Mouse (Mus musculus): ENCODE measurements around the gene Hemgn. TPM values are rescaled to one million over a fixed set of nuclear protein-coding genes. Genes with fewer than 3 reads are reported as not detected.

Gene Hemgn
- polyA plus RNA-seq, 1 experiment from 2014 or later = 1.1 TPM

DNA sequence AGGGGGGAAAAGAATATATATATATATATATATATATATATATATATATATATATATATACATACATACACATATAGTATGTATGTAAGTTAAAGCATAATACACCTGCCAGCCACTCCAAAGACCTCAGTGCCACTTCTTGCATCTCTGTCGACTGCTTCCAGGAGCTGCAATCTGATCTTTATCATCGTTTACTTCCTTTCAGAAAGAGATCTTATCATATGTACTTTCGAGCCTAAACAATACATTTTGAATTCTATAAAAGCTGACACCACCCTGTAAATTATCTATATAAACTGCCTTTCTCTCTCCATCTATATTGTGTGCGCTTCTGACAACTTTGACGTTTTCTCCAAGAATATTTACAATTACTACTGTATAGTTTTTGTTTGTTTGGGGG, 24.8 kb downstream of the Hemgn start:
- H3K9ac ChIP-seq = peak overlapping the region; percentile 87; the same call in 1 of the 2 replicates
- ATAC-seq (replicated peaks; ENCODE audit: insufficient number of reproducible peaks, insufficient read depth, low FRiP score, low read depth) = no peak

DNA sequence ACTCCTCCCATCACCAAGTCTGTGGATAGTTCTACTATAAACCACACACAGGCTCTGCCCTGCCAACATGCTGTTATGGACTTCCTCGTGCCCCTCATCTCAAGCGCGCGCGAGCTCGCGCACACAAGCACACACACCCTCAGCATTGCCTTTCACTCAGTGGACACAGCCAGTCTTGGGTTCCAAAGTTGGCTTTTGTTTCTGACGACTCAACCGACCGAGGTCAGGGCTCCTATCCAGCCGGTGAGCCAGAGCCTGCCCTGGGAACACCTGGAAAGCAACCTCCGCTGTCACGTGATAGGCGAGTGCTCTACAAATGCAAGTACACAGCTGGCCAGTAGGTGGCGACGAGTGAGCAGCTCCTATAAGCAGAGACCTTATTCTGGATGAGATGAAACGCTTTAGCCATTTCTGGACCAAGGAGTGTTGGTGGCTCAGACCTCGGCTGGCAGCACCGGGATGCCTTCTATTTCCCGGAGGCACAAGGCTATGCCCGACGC, 38.4 kb downstream of the Hemgn start:
- Histone ChIP-seq H3K9ac (no peak overlapping the region), H3K36me3 (peaks cover 29% of the 10 kb centered on the region), H3K4me2 (peak overlapping the region; percentile 72), H3K27me3 (no peaks in the 10 kb centered on the region), H3K27ac (no peak overlapping the region), H3K4me3 (peak overlapping the region; percentile 44), H3K4me1 (replicated peaks) (peaks cover 16% of the 10 kb centered on the region), H3K9me3 (replicated peaks) (no peaks in the 10 kb centered on the region)
- ATAC-seq (replicated peaks; ENCODE audit: insufficient number of reproducible peaks, insufficient read depth, low FRiP score, low read depth) = peak; percentile 40; the same call in 1 of the 2 replicates
- 16% methylated on average over 22 of the region's 22 CpGs for WGBS

More for the DNA sequence above, 24.8 kb downstream of the Hemgn start:
- Histone ChIP-seq H3K4me3 (peak overlapping the region; percentile 74), H3K4me2 (peak overlapping the region; percentile 70), H3K36me3 (peaks cover 21% of the 10 kb centered on the region; the same call in 1 of the 2 replicates), H3K27ac (peak overlapping the region; percentile 95), H3K27me3 (no peaks in the 10 kb centered on the region), H3K4me1 (replicated peaks) (peaks cover 6% of the 10 kb centered on the region; the same call in 1 of the 2 replicates), H3K9me3 (replicated peaks) (no peaks in the 10 kb centered on the region)
- 23% methylated on average over 5 of the region's 5 CpGs for WGBS

DNA sequence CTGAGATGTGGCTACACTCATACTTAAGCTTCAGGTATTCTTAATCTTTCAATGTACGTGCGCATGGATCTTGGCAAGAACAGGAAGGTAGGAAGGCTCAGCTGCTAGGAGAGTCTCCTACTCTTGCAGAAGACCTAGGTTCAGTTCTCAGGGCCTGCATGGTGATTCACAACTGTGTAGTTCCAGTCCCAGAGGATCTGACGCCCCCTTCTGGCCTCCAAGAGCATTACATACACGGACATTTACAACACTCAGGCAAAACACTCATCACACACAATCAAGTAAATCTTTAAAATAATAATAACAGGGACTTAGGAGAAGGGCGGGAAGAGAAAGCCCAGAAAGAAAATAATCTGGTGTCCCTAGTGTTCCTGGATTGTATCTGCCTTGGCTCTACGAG, 38.9 kb downstream of the Hemgn start:
- Histone ChIP-seq H3K27me3 (no peaks in the 10 kb centered on the region), H3K36me3 (peaks cover 25% of the 10 kb centered on the region), H3K4me3 (peak overlapping the region; percentile 44), H3K4me1 (replicated peaks) (peaks cover 16% of the 10 kb centered on the region), H3K4me2 (peak overlapping the region; percentile 72), H3K27ac (no peak overlapping the region), H3K9ac (no peak overlapping the region), H3K9me3 (replicated peaks) (no peaks in the 10 kb centered on the region)
- no peak for ATAC-seq (replicated peaks; ENCODE audit: insufficient number of reproducible peaks, insufficient read depth, low FRiP score, low read depth)
- WGBS = 57% methylated on average over 6 of the region's 6 CpGs

DNA sequence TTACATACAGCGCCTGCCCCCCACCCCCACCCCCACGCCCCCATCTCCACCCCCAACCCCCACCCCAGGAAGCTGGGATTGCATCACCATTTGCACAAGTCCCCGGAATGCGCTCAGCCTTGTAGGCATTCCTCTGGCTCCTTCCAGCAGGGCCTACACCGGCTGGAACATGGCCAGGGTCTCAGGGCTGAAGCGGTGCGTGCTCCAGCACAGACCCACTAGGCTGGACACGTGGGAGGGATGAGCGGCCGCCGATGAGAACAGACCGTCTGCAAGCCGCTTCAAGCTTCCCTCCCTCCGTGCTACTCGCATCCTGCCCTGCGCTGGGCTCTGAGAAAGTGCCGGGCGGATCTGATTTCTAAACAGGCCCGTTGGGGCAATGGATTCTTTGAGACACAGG, 42.3 kb downstream of the Hemgn start:
- H3K4me3 ChIP-seq = peak overlapping the region; percentile 30
- no peak overlapping the region for H3K27ac ChIP-seq
- ATAC-seq (replicated peaks; ENCODE audit: insufficient number of reproducible peaks, insufficient read depth, low FRiP score, low read depth) = peak; percentile 86
- peaks cover 18% of the 10 kb centered on the region for H3K4me1 ChIP-seq (replicated peaks)
- H3K36me3 ChIP-seq = 0 out of 2 replicates have a peak, but pooled peaks cover under 1% of the 10 kb centered on the region
- WGBS = 2% methylated on average over 17 of the region's 19 CpGs
- peaks cover 17% of the 10 kb centered on the region for H3K27me3 ChIP-seq
- H3K4me2 ChIP-seq = peak overlapping the region; percentile 62
- no peaks in the 10 kb centered on the region for H3K9me3 ChIP-seq (replicated peaks)
- H3K9ac ChIP-seq = no peak overlapping the region

DNA sequence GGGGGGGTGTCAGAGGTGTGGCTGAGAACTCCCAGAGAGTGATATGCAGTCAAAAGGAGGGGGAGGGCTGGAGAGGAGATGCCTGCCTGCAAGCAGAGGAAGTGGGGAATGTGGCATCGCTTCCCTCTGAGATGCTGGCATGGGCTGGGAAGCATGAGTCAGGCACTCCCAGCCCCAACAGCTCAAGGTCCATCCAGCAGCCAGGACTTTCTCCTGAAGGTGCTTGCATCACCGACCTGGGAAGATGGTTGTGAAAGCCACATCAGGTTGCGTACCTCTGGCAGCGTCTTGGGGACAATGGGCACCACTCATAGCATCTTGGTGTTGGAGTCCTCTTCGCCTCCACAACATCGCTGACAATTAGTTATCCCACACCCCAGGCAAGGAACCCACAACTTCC, 42.9 kb downstream of the Hemgn start:
- no peak for ATAC-seq (replicated peaks; ENCODE audit: insufficient number of reproducible peaks, insufficient read depth, low FRiP score, low read depth)
- Histone ChIP-seq H3K4me3 (no peak overlapping the region), H3K27me3 (peaks cover 22% of the 10 kb centered on the region), H3K9ac (no peak overlapping the region), H3K4me2 (no peak overlapping the region), H3K4me1 (replicated peaks) (peaks cover 18% of the 10 kb centered on the region), H3K36me3 (no peaks in the 10 kb centered on the region), H3K9me3 (replicated peaks) (no peaks in the 10 kb centered on the region), H3K27ac (no peak overlapping the region)
- 30% methylated on average over 6 of the region's 6 CpGs for WGBS

DNA sequence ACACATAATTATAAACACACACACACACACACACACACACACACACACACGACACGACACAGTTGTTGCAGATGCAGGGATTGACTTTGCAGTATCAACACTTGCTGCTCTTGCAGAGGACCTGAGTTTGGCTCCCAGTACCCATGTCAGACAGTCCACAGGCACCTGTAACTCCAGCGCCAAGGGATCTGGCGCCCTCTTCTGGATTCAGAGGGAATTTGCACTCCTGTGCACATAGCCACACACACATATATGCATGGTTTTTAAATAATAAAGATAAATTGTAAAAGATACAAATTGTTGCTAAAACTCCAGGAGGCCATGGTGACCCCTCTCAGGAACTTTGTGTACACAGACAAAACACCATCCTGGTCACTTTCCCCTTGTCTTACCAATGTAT, 44.2 kb downstream of the Hemgn start:
- ATAC-seq (replicated peaks; ENCODE audit: insufficient number of reproducible peaks, insufficient read depth, low FRiP score, low read depth) = no peak
- Histone ChIP-seq H3K36me3 (no peaks in the 10 kb centered on the region), H3K4me1 (replicated peaks) (peaks cover 10% of the 10 kb centered on the region), H3K27me3 (peaks cover 22% of the 10 kb centered on the region), H3K9ac (no peak overlapping the region), H3K9me3 (replicated peaks) (no peaks in the 10 kb centered on the region), H3K27ac (no peak overlapping the region), H3K4me3 (no peak overlapping the region), H3K4me2 (no peak overlapping the region)
- 58% methylated on average over 4 of the region's 4 CpGs for WGBS

DNA sequence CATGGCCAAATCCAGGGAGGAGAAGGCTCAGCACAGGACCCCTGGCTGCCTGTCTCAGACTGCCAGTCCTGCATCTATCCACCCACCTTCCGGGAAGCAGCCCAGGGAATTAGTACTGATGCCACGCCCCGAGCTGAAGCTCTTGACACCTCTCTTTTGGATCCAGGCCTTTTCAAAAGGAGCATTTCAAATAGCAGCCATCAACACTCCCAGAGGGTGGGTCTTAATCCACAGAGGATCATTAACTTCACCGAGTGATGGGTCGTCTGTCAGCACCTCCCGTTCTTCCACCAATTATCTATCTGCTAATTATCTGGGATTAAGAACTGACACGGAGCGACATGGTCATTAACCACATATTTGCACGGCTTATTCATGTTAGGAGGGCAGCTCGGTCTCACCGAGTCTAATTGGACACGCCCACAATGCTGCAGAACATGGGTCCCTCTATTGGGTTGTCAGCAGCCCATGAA, 45.8 kb downstream of the Hemgn start:
- Histone ChIP-seq H3K9me3 (replicated peaks) (no peaks in the 10 kb centered on the region), H3K4me3 (no peak overlapping the region), H3K27me3 (peaks cover 22% of the 10 kb centered on the region), H3K27ac (no peak overlapping the region), H3K36me3 (no peaks in the 10 kb centered on the region), H3K9ac (no peak overlapping the region), H3K4me1 (replicated peaks) (peaks cover 10% of the 10 kb centered on the region), H3K4me2 (no peak overlapping the region)
- ATAC-seq (replicated peaks; ENCODE audit: insufficient number of reproducible peaks, insufficient read depth, low FRiP score, low read depth) = no peak
- WGBS = 9% methylated on average over 12 of the region's 12 CpGs

DNA sequence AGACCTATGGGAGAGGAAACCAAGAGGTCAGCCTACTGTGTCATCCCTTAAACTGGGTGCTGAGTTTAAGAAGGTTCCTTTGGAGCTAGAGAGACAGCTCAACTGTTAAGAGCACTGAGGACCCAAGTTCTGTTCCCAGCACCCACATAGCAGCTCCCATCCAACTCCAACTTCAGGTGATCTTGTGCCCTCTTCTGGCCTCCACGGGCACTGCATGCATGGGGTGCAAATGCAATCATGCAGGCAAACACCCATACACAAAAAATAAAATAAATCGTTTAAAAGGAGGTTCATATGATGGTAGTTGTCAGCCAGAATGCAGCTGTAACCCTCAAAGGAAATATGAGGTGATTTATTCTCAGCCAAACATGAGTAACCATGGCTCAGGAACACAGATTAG, 48.9 kb downstream of the Hemgn start:
- Histone ChIP-seq H3K27ac (no peak overlapping the region), H3K27me3 (peaks cover 25% of the 10 kb centered on the region), H3K4me1 (replicated peaks) (0 out of 2 replicates have a peak, but pooled peaks cover 4% of the 10 kb centered on the region), H3K4me3 (no peak overlapping the region), H3K36me3 (no peaks in the 10 kb centered on the region), H3K9me3 (replicated peaks) (no peaks in the 10 kb centered on the region), H3K9ac (no peak overlapping the region), H3K4me2 (no peak overlapping the region)
- WGBS = 69% methylated on average over 2 of the region's 2 CpGs
- no peak for ATAC-seq (replicated peaks; ENCODE audit: insufficient number of reproducible peaks, insufficient read depth, low FRiP score, low read depth)

DNA sequence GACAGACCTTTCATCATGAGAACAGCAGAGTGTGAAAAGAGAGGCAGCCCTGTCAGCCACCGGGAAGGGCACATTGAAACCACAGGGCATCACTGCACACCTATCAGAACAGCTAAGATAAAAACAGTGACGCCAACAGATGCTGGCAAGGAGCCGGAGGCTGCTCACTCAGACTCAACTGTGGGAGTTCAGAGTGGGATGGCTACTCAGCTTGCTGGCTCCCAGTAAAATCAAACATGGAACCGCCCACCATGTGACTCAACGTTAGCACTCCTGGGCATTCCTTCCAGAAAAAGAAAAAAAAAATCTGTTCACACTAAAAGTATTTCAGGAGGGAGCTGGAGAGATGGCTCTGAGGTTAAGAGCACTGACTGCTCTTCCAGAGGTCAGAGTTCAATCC, 52.0 kb downstream of the Hemgn start:
- H3K4me3 ChIP-seq = no peak overlapping the region
- ATAC-seq (replicated peaks; ENCODE audit: insufficient number of reproducible peaks, insufficient read depth, low FRiP score, low read depth) = no peak; the same call in 1 of the 2 replicates
- H3K36me3 ChIP-seq = no peaks in the 10 kb centered on the region
- 0 out of 2 replicates have a peak, but pooled peaks cover 2% of the 10 kb centered on the region for H3K4me1 ChIP-seq (replicated peaks)
- WGBS = 37% methylated on average over 5 of the region's 5 CpGs
- H3K4me2 ChIP-seq = no peak overlapping the region
- H3K9me3 ChIP-seq (replicated peaks) = no peaks in the 10 kb centered on the region
- no peak overlapping the region for H3K9ac ChIP-seq
- no peak overlapping the region for H3K27ac ChIP-seq
- H3K27me3 ChIP-seq = peaks cover 17% of the 10 kb centered on the region

DNA sequence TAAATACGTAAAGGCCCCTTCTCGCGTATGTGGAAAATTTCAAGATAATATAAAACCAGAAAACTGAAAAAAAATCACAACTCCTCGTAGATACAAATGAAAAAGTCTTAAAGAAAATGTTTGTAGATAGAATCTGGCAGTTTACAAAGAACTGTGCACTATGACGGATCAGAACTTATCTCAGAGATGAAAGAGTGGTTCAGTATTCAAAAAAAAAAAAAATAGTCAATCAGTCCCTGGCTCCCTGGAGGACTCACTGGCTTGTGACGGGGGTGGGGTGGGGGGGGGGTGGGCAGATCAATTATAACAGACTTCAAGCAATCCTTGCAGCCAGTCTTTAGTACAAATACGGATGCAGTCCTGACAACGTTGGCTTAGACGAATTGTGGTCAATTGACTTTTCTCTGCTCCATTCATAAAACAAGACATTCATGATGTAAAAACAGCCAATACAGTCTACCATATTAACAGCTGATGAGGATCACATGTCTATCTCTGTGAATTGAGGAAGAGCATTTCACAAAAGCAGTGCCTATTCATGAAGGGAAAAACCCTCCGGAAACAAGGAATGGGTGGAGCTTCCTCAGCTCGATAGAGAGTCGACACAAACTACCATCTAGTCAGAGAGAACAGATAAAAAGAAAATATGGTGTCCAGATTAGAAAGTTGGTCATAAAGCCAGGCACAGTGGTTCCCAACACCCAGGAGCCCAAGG, 53.6 kb downstream of the Hemgn start:
- ATAC-seq (replicated peaks; ENCODE audit: insufficient number of reproducible peaks, insufficient read depth, low FRiP score, low read depth) = no peak
- H3K36me3 ChIP-seq = no peaks in the 10 kb centered on the region
- H3K4me2 ChIP-seq = no peak overlapping the region
- H3K27me3 ChIP-seq = peaks cover 21% of the 10 kb centered on the region
- 70% methylated on average over 12 of the region's 12 CpGs for WGBS
- H3K9ac ChIP-seq = no peak overlapping the region
- no peak overlapping the region for H3K4me3 ChIP-seq
- no peaks in the 10 kb centered on the region for H3K9me3 ChIP-seq (replicated peaks)
- no peak overlapping the region for H3K27ac ChIP-seq
- H3K4me1 ChIP-seq (replicated peaks) = 0 out of 2 replicates have a peak, but pooled peaks cover 2% of the 10 kb centered on the region

DNA sequence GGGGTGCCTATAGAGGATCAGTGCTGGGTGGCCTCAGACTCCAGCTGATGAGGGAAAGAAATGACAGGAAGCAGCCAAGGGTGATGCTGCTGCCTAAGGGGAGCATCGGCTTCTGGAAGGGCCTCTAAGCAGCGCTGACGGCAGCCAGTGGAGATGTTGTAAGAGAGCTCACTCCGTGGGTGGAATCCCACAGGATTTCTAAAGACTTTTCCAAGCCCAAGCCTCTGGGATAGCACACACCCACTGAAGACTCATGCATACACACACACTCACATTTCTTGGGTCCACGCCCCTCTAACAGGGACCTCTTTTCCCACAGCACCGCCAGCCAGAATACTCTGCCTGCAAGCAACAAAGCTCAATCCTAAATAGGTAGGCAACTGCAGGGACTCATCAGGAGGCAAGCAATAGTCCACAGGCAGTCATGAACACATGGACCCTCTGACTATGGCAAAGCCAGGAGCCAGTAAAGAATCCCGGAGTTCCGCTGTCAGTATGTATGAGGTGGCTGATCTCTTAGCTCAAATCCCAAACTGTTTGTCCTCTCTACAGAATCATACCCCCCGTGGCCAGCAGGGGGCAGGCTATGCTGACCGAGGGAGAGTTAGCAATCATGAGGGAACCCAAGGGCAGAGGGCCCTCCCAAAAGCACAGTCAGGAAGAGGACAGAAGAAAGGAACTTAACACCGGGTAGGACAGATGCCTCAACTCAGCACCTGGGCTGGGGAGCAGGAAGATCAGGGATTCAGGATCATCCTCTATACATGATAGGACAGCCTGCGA, 56.8 kb downstream of the Hemgn start:
- Histone ChIP-seq H3K27ac (no peak overlapping the region), H3K4me3 (no peak overlapping the region), H3K27me3 (peaks cover 51% of the 10 kb centered on the region), H3K36me3 (no peaks in the 10 kb centered on the region), H3K9me3 (replicated peaks) (no peaks in the 10 kb centered on the region), H3K4me2 (no peak overlapping the region), H3K4me1 (replicated peaks) (peaks cover 9% of the 10 kb centered on the region; the same call in 1 of the 2 replicates), H3K9ac (no peak overlapping the region)
- no peak for ATAC-seq (replicated peaks; ENCODE audit: insufficient number of reproducible peaks, insufficient read depth, low FRiP score, low read depth)
- 41% methylated on average over 12 of the region's 12 CpGs for WGBS

Data from heart, embryonic 15.5 days (tissue).